Mouse (Mus musculus) midbrain, embryonic 12.5 days (tissue): Measurements from ENCODE around the gene Csad. TPM values are rescaled to one million over a fixed set of nuclear protein-coding genes. Genes with fewer than 3 reads are reported as not detected.

Experiments
- ATAC-seq: fragments of 200-750 bp; cut with Nextera tagmentation; 2 replicates; pipeline ENCODE4 v1.8.0; 2017; ENCODE audit warnings: low read depth, moderate TSS enrichment, moderate library complexity; ENCODE audit not compliant: low FRiP score
- H3K27ac ChIP-seq: fragments of 300-500 bp; sonication (generic); replicated peaks from 2 replicates; pipeline ENCODE4 v1.5.1; 2016; ENCODE audit warnings: mild to moderate bottlenecking
- H3K27me3 ChIP-seq: fragments of 300-500 bp; sonication (generic); 2 replicates; pipeline ENCODE4 v1.6.1; 2016; ENCODE audit warnings: mild to moderate bottlenecking
- H3K36me3 ChIP-seq: fragments of 300-500 bp; sonication (generic); 2 replicates; pipeline ENCODE4 v1.6.1; 2016
- H3K4me1 ChIP-seq: fragments of 300-500 bp; sonication (generic); 2 replicates; pipeline ENCODE4 v1.6.1; 2016
- H3K4me2 ChIP-seq: fragments of 300-500 bp; sonication (generic); replicated peaks from 2 replicates; pipeline ENCODE4 v1.6.1; 2016; ENCODE audit warnings: mild to moderate bottlenecking, moderate library complexity
- H3K4me3 ChIP-seq: fragments of 300-500 bp; sonication (generic); 2 replicates; pipeline ENCODE4 v1.5.1; 2016; ENCODE audit warnings: mild to moderate bottlenecking
- H3K9ac ChIP-seq: fragments of 300-500 bp; sonication (generic); replicated peaks from 2 replicates; pipeline ENCODE4 v1.6.1; 2016; ENCODE audit warnings: mild to moderate bottlenecking, moderate library complexity
- H3K9me3 ChIP-seq: fragments of 300-500 bp; sonication (generic); 2 replicates; pipeline ENCODE4 v1.6.1; 2016; ENCODE audit warnings: mild to moderate bottlenecking
- WGBS: fragments of 180-500 bp; shearing (Covaris S2); methylation state at CpG from one replicate; pipeline ENCODE4 v1.1.7; 2016; 5-methylcytosine and 5-hydroxymethylcytosine counted together
- polyA plus RNA-seq: library from polyadenylated mRNA; unstranded; fragments of >200 nt; fragmentation: Nextera tagmentation; extraction: Ambion mirVana; gene quantifications from 2 replicates; pipeline ENCODE4 v1.2.1, GENCODE M21; 2016

Gene Csad
- polyA plus RNA-seq, 1 experiment from 2014 or later = 41.0 TPM

- no peak for ATAC-seq
- no peak overlapping the region for H3K4me3 ChIP-seq
- H3K4me1 ChIP-seq = peaks cover 17% of the 10 kb centered on the region
- WGBS = 91% methylated on average over 9 of the region's 9 CpGs
- H3K36me3 ChIP-seq = peaks cover 47% of the 10 kb centered on the region
- H3K27me3 ChIP-seq = no peaks in the 10 kb centered on the region
- H3K9ac ChIP-seq = no peak overlapping the region
- H3K4me2 ChIP-seq = no peak overlapping the region
- no peaks in the 10 kb centered on the region for H3K9me3 ChIP-seq
- no peak overlapping the region for H3K27ac ChIP-seq
These were observed 71.2 kb downstream of the Csad start for GRCm38 (mm10) chr15:102133314-102133713.

Other genes with a start within 250 kb of the Csad start
- gene Krt8, start 200.2 kb downstream of the Csad start, polyA plus RNA-seq = 6.2 and 8.4 TPM in 2 replicates
- 3.2 and 4.3 TPM in 2 replicates for gene Krt18, start 176.5 kb downstream of the Csad start, polyA plus RNA-seq
- gene Eif4b, start 131.0 kb downstream of the Csad start, polyA plus RNA-seq = 98.7 and 100 TPM in 2 replicates
- 13.3 and 14.1 TPM in 2 replicates for gene Tns2, start 104.3 kb downstream of the Csad start, polyA plus RNA-seq
- gene Spryd3, start 68.5 kb downstream of the Csad start, polyA plus RNA-seq = 19.3 and 20.2 TPM in 2 replicates
- gene Igfbp6, start 60.4 kb downstream of the Csad start, polyA plus RNA-seq = 0.32 and 0.42 TPM in 2 replicates
- 0.10 and 0.14 TPM in 2 replicates for gene Soat2, start 54.2 kb downstream of the Csad start, polyA plus RNA-seq
- 108 and 110 TPM in 2 replicates for gene Zfp740, start 1.5 kb downstream of the Csad start, polyA plus RNA-seq
- 0.84 and 1.6 TPM in 2 replicates for gene Itgb7, start 27.2 kb upstream of the Csad start, polyA plus RNA-seq
- gene Rarg, start 52.8 kb upstream of the Csad start, polyA plus RNA-seq = 13.6 and 19.2 TPM in 2 replicates
- 0.26 and 0.28 TPM in 2 replicates for gene Gm9918, start 65.8 kb upstream of the Csad start, polyA plus RNA-seq
- gene Mfsd5, start 74.7 kb upstream of the Csad start, polyA plus RNA-seq = 51.9 and 57.7 TPM in 2 replicates
- 33.6 and 38.4 TPM in 2 replicates for gene Espl1, start 91.5 kb upstream of the Csad start, polyA plus RNA-seq
- 363 and 378 TPM in 2 replicates for gene Pfdn5, start 121.4 kb upstream of the Csad start, polyA plus RNA-seq
- gene Myg1, start 127.0 kb upstream of the Csad start, polyA plus RNA-seq = 96.1 and 108 TPM in 2 replicates
- gene Aaas, start 146.0 kb upstream of the Csad start, polyA plus RNA-seq = 61.5 and 67.9 TPM in 2 replicates
- 0.46 and 0.93 TPM in 2 replicates for gene Sp7, start 162.5 kb upstream of the Csad start, polyA plus RNA-seq
- gene Sp1, start 201.4 kb upstream of the Csad start, polyA plus RNA-seq = 9.6 and 10.2 TPM in 2 replicates
- gene Amhr2, start 240.6 kb upstream of the Csad start, polyA plus RNA-seq = 0.29 TPM in 1 of 2 replicates, not detected in the other